Mouse (Mus musculus): Measurements from ENCODE around the gene Zbtb4. TPM values are rescaled to one million over a fixed set of nuclear protein-coding genes. Genes with fewer than 3 reads are reported as not detected.
"Not testable (repeated sequence)": the region's sequence is repeated elsewhere in the genome, so short reads cannot be mapped to it uniquely, and the experiment has no call there.

Gene Zbtb4
- polyA plus RNA-seq, 1 experiment from 2014 or later, result 2.1 TPM

GRCm38 (mm10) chr11:69729063-69729462 is 36.6 kb upstream of the Zbtb4 start:
- ATAC-seq (replicated peaks; ENCODE audit: insufficient number of reproducible peaks, low FRiP score, low TSS enrichment), result no peak
- Histone ChIP-seq H3K36me3 (ENCODE audit: control insufficient read depth, insufficient read depth, low read length) (peaks cover 2% of the 10 kb centered on the region; the same call in 1 of the 2 replicates), H3K27ac (ENCODE audit: low read depth, low read length) (no peak overlapping the region), H3K9ac (ENCODE audit: low read depth, low read length) (no peak overlapping the region), H3K27me3 (ENCODE audit: control insufficient read depth, insufficient read depth, low read length) (no peaks in the 10 kb centered on the region), H3K4me3 (ENCODE audit: low read depth, low read length) (no peak overlapping the region), H3K4me2 (no peak overlapping the region), H3K4me1 (ENCODE audit: control insufficient read depth, insufficient read depth, low read length) (no peaks in the 10 kb centered on the region), H3K9me3 (replicated peaks; ENCODE audit: control insufficient read depth, low read length) (no peaks in the 10 kb centered on the region)
- WGBS (ENCODE audit: insufficient replicate concordance), result 27% methylated on average over 3 of the region's 3 CpGs

DNA sequence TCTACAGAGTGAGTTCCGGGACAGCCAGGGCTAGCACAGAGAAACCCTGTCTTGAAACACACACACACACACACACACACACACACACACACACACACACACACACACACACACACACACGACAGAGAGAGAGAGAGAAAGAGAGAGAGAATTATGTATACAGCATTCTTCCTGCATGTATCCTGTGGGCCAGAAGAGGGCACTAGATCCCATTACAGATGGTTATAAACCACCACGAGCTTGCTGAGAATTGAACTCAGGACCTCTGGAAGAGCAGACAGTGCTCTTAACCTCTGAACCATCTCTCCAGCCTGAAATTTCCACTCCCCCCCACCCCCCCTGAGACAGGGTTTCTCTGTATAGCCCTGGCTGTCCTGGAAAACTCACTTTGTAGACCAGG is 34.3 kb upstream of the Zbtb4 start:
- not testable (repeated sequence) for H3K9me3 ChIP-seq (replicated peaks; ENCODE audit: control insufficient read depth, low read length); H3K4me2 ChIP-seq; H3K4me1 ChIP-seq (ENCODE audit: control insufficient read depth, insufficient read depth, low read length); H3K27ac ChIP-seq (ENCODE audit: low read depth, low read length); H3K27me3 ChIP-seq (ENCODE audit: control insufficient read depth, insufficient read depth, low read length); H3K9ac ChIP-seq (ENCODE audit: low read depth, low read length); H3K4me3 ChIP-seq (ENCODE audit: low read depth, low read length); ATAC-seq (replicated peaks; ENCODE audit: insufficient number of reproducible peaks, low FRiP score, low TSS enrichment)
- 90% methylated on average over 2 of the region's 3 CpGs for WGBS (ENCODE audit: insufficient replicate concordance)
- peaks cover 21% of the 10 kb centered on the region for H3K36me3 ChIP-seq (ENCODE audit: control insufficient read depth, insufficient read depth, low read length)

DNA sequence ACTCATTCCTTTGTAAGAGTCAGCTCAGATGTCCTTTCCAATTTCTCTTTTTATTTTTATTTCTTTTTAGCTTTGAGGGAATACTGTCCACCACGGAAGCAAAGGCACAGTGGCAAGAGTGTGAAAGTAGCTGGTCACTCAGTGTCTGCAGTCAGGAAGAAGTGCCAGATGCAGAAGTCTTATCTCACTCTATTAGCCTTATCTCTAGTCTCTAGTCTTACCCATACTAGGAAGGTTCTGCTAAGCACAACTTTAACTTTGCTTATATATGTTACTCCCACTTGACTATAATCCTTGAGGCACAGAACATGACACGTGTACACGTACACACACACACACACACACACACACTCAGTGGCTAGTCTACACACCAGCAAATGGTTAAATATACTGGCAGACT is 14.1 kb upstream of the Zbtb4 start:
- H3K27me3 ChIP-seq (ENCODE audit: control insufficient read depth, insufficient read depth, low read length), result no peaks in the 10 kb centered on the region
- no peaks in the 10 kb centered on the region for H3K9me3 ChIP-seq (replicated peaks; ENCODE audit: control insufficient read depth, low read length)
- WGBS (ENCODE audit: insufficient replicate concordance), result 31% methylated on average over 3 of the region's 3 CpGs
- no peak for ATAC-seq (replicated peaks; ENCODE audit: insufficient number of reproducible peaks, low FRiP score, low TSS enrichment)
- H3K4me1 ChIP-seq (ENCODE audit: control insufficient read depth, insufficient read depth, low read length), result peaks cover 30% of the 10 kb centered on the region
- no peak overlapping the region for H3K9ac ChIP-seq (ENCODE audit: low read depth, low read length)
- peaks cover 2% of the 10 kb centered on the region; the same call in 1 of the 2 replicates for H3K36me3 ChIP-seq (ENCODE audit: control insufficient read depth, insufficient read depth, low read length)
- H3K4me3 ChIP-seq (ENCODE audit: low read depth, low read length), result no peak overlapping the region
- H3K27ac ChIP-seq (ENCODE audit: low read depth, low read length), result peak overlapping the region; percentile 0; the same call in 1 of the 2 replicates
- H3K4me2 ChIP-seq, result peak overlapping the region; percentile 23

GRCm38 (mm10) chr11:69752686-69753085 is 13.0 kb upstream of the Zbtb4 start:
- Histone ChIP-seq H3K36me3 (ENCODE audit: control insufficient read depth, insufficient read depth, low read length) (no peaks in the 10 kb centered on the region), H3K4me3 (ENCODE audit: low read depth, low read length) (no peak overlapping the region), H3K27ac (ENCODE audit: low read depth, low read length) (no peak overlapping the region), H3K4me1 (ENCODE audit: control insufficient read depth, insufficient read depth, low read length) (peaks cover 37% of the 10 kb centered on the region), H3K9ac (ENCODE audit: low read depth, low read length) (no peak overlapping the region), H3K9me3 (replicated peaks; ENCODE audit: control insufficient read depth, low read length) (no peaks in the 10 kb centered on the region), H3K4me2 (no peak overlapping the region), H3K27me3 (ENCODE audit: control insufficient read depth, insufficient read depth, low read length) (no peaks in the 10 kb centered on the region)
- ATAC-seq (replicated peaks; ENCODE audit: insufficient number of reproducible peaks, low FRiP score, low TSS enrichment), result no peak

DNA sequence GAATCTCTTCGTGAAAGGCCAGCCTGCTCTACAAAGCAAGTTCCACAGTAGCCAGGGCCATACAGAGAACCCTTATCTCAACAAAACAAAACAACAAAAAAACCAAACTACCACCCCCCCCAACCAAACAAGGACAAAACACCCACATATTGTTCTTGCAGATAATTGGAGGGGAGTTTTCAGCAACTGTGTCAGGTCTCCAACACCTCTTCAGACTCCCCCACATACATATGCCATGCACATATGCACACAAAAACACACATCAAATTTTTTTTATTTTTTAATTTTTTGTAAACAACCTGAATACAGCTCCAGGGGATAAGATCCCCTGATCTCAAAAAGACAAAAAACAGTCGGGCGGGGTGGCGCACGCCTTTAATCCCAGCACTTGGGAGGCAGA is 11.5 kb upstream of the Zbtb4 start:
- Histone ChIP-seq H3K9ac (ENCODE audit: low read depth, low read length) (no peak overlapping the region), H3K4me1 (ENCODE audit: control insufficient read depth, insufficient read depth, low read length) (peaks cover 37% of the 10 kb centered on the region), H3K27ac (ENCODE audit: low read depth, low read length) (no peak overlapping the region), H3K4me3 (ENCODE audit: low read depth, low read length) (no peak overlapping the region), H3K36me3 (ENCODE audit: control insufficient read depth, insufficient read depth, low read length) (no peaks in the 10 kb centered on the region), H3K4me2 (no peak overlapping the region), H3K27me3 (ENCODE audit: control insufficient read depth, insufficient read depth, low read length) (no peaks in the 10 kb centered on the region), H3K9me3 (replicated peaks; ENCODE audit: control insufficient read depth, low read length) (no peaks in the 10 kb centered on the region)
- no peak for ATAC-seq (replicated peaks; ENCODE audit: insufficient number of reproducible peaks, low FRiP score, low TSS enrichment)
- WGBS (ENCODE audit: insufficient replicate concordance), result 77% methylated on average over 5 of the region's 5 CpGs

GRCm38 (mm10) chr11:69754701-69755100 is 11.0 kb upstream of the Zbtb4 start:
- no peak for ATAC-seq (replicated peaks; ENCODE audit: insufficient number of reproducible peaks, low FRiP score, low TSS enrichment)
- Histone ChIP-seq H3K4me1 (ENCODE audit: control insufficient read depth, insufficient read depth, low read length) (peaks cover 40% of the 10 kb centered on the region), H3K4me2 (no peak overlapping the region; the same call in 1 of the 2 replicates), H3K36me3 (ENCODE audit: control insufficient read depth, insufficient read depth, low read length) (no peaks in the 10 kb centered on the region), H3K9me3 (replicated peaks; ENCODE audit: control insufficient read depth, low read length) (no peaks in the 10 kb centered on the region), H3K4me3 (ENCODE audit: low read depth, low read length) (no peak overlapping the region), H3K27ac (ENCODE audit: low read depth, low read length) (no peak overlapping the region), H3K27me3 (ENCODE audit: control insufficient read depth, insufficient read depth, low read length) (no peaks in the 10 kb centered on the region), H3K9ac (ENCODE audit: low read depth, low read length) (no peak overlapping the region)
- 50% methylated on average over 3 of the region's 3 CpGs for WGBS (ENCODE audit: insufficient replicate concordance)

GRCm38 (mm10) chr11:69757303-69758089 is 8.2 kb upstream of the Zbtb4 start:
- peak overlapping the region; percentile 97 for H3K27ac ChIP-seq (ENCODE audit: low read depth, low read length)
- peak overlapping the region; percentile 80 for H3K4me2 ChIP-seq
- H3K4me1 ChIP-seq (ENCODE audit: control insufficient read depth, insufficient read depth, low read length), result peaks cover 36% of the 10 kb centered on the region
- H3K36me3 ChIP-seq (ENCODE audit: control insufficient read depth, insufficient read depth, low read length), result no peaks in the 10 kb centered on the region
- WGBS (ENCODE audit: insufficient replicate concordance), result 46% methylated on average over 9 of the region's 9 CpGs
- no peaks in the 10 kb centered on the region for H3K27me3 ChIP-seq (ENCODE audit: control insufficient read depth, insufficient read depth, low read length)
- ATAC-seq (replicated peaks; ENCODE audit: insufficient number of reproducible peaks, low FRiP score, low TSS enrichment), result no peak
- H3K4me3 ChIP-seq (ENCODE audit: low read depth, low read length), result peak overlapping the region; percentile 70
- H3K9ac ChIP-seq (ENCODE audit: low read depth, low read length), result peak overlapping the region; percentile 92
- no peaks in the 10 kb centered on the region for H3K9me3 ChIP-seq (replicated peaks; ENCODE audit: control insufficient read depth, low read length)

GRCm38 (mm10) chr11:69758090-69758456 is 7.6 kb upstream of the Zbtb4 start:
- peaks cover 34% of the 10 kb centered on the region for H3K4me1 ChIP-seq (ENCODE audit: control insufficient read depth, insufficient read depth, low read length)
- peak overlapping the region; percentile 97 for H3K27ac ChIP-seq (ENCODE audit: low read depth, low read length)
- H3K4me3 ChIP-seq (ENCODE audit: low read depth, low read length), result peak overlapping the region; percentile 70
- under 1% methylated on average over 26 of the region's 26 CpGs for WGBS (ENCODE audit: insufficient replicate concordance)
- no peaks in the 10 kb centered on the region for H3K9me3 ChIP-seq (replicated peaks; ENCODE audit: control insufficient read depth, low read length)
- H3K9ac ChIP-seq (ENCODE audit: low read depth, low read length), result peak overlapping the region; percentile 92
- no peaks in the 10 kb centered on the region for H3K27me3 ChIP-seq (ENCODE audit: control insufficient read depth, insufficient read depth, low read length)
- H3K36me3 ChIP-seq (ENCODE audit: control insufficient read depth, insufficient read depth, low read length), result no peaks in the 10 kb centered on the region
- peak overlapping the region; percentile 80 for H3K4me2 ChIP-seq
- ATAC-seq (replicated peaks; ENCODE audit: insufficient number of reproducible peaks, low FRiP score, low TSS enrichment), result peak; percentile 90

- peak within 1 kb of the TSS; percentile 70 for H3K4me3 ChIP-seq (ENCODE audit: low read depth, low read length)
Measured at GRCm38 (mm10) chr11:69758478-69758970, 7.2 kb upstream of the Zbtb4 start, which contains the start of gene Polr2a. Polr2a (minus strand) TSS chr11:69758637.

More at GRCm38 (mm10) chr11:69758478-69758970, 7.2 kb upstream of the Zbtb4 start, which contains the start of gene Polr2a:
- Histone ChIP-seq H3K36me3 (ENCODE audit: control insufficient read depth, insufficient read depth, low read length) (no peaks in the 10 kb centered on the region), H3K9ac (ENCODE audit: low read depth, low read length) (peak within 1 kb of the TSS; percentile 92), H3K27me3 (ENCODE audit: control insufficient read depth, insufficient read depth, low read length) (no peaks in the 10 kb centered on the region), H3K9me3 (replicated peaks; ENCODE audit: control insufficient read depth, low read length) (no peaks in the 10 kb centered on the region), H3K4me2 (peak within 1 kb of the TSS; percentile 80), H3K27ac (ENCODE audit: low read depth, low read length) (peak within 1 kb of the TSS; percentile 97), H3K4me1 (ENCODE audit: control insufficient read depth, insufficient read depth, low read length) (peaks cover 34% of the 10 kb centered on the region)
- peak; percentile 96 for ATAC-seq (replicated peaks; ENCODE audit: insufficient number of reproducible peaks, low FRiP score, low TSS enrichment)
- WGBS (ENCODE audit: insufficient replicate concordance), result under 1% methylated on average over 35 of the region's 36 CpGs
